Mouse (Mus musculus): Measurements from ENCODE around the gene Gipc2.

- TF ChIP-seq POLR2A (IDR thresholded peaks at IDR 0.05; ENCODE audit: borderline replicate concordance, low read depth, low read length) (no peak), CTCF (IDR thresholded peaks at IDR 0.05; ENCODE audit: low read depth, low read length) (no peak)
Observed at GRCm38 (mm10) chr3:152100119-152100818, 65.8 kb downstream of the Gipc2 start.

Data from bone marrow macrophage, adult 2 months (primary cell).